Mouse (Mus musculus): ENCODE data around the gene Vmn2r9.
"Not testable (repeated sequence)": the region's sequence is repeated elsewhere in the genome, so short reads cannot be mapped to it uniquely, and the experiment has no call there.

Gene Vmn2r9
- long read RNA-seq, experiment 1, result 0 reads
- long read RNA-seq, experiment 2, result 0 reads

DNA sequence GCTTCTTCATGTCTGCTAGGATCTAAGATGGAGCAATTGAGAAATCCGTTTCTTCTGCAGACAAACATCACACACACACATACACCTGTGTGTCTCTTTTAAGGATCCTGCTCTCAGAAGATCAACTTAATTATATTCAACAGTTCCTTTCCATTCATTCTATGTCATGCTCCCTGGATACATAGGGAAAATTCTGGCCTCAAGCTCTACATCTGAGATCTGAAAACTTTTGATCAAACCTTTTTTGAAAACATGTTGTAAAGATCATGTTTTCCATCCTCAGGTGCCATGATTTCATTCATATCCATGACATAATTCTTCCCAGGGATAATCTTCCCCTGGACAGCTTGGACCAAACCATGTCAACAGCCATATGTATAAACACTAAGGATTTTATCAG is at the start of gene Vmn2r9:
Gene Vmn2r9, minus strand, starts transcription at position 101 of the 400 bp plus-strand sequence.
- intact Hi-C loops (cut with DNase I), result loop anchor here (10.0 kb wide), 1 partner anchor 232 kb away; no protein-coding TSS in a partner anchor

DNA sequence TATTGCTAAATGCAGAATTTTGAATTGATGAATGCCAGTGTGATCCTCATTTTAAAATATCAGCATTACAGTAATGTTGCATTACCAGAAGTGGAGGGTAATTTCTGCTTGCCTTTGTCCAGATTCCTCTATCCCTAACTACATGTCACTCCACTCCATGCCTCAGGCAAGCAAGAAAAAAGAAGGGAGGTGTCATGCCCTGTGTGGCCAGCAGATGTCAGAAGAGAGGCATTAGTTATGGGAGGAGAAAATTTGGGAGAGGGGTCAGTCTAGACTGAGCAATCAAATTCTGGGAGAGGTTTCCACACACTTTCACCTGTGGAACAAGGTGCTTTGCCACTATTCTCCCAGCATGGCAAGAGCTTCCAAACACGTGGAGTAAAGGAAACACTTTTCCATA is 14.3 kb upstream of the Vmn2r9 start:
- intact Hi-C loops (cut with DNase I), result not testable (repeated sequence)

DNA sequence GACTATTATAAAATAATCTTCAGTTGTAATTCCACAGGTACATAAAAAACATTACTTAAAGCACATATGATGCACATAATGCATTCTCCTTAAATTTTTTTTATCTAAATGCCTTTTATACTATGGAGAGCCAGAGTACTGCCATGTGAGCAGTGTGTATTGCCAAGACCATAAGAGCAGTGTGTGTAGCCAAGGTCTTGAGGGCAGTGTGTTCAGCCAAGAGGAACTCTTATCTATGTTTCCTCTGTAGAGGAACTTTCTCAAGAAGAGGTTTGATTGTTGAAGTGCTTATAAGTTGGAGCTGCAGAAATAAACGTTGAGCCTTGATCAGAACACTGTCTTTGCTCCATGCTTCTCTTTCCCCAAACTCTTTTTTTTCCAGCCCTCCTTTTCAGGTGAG is 2.9 kb downstream of the Vmn2r9 start:
- intact Hi-C loops (cut with DNase I), result no loop called here

DNA sequence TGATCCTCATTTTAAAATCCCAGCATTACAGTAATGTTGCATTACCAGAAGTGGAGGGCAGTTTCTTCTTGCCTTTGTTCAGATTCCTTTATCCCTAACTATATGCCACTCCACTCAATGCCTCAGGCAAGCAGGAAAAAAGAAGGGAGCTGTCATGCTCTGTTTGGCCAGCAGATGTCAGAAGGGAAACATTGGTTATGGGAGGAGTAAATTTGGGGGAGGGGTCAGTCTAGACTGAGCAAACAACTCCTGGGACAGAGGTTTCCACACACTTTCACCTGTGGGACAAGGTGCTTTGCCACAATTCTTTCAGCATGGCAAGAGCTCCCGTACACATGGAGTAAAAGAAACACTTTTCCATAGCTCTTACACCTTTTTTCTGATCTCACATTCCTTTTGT is 16.2 kb downstream of the Vmn2r9 start:
- intact Hi-C loops (cut with DNase I), result no loop called here

DNA sequence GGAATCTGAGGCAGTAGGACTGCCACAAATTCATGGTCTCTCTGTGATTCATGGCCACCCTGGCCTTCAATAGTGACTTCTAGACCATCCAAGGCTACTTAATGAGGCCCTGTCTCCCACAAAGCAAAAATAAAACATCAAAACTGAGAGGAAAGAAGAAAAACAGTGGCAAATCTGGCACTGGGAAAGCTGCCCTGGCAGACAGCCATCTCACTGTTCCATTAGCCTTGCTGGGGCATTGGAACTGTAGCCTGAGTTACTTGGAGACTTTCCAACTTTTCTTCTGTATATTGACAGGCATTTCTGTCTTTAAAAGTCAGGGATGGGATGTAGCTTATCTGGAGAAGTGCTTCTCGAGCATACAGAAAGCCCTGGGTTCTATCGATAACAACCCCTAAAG is 29.1 kb downstream of the Vmn2r9 start:
- intact Hi-C loops (cut with DNase I), result no loop called here

DNA sequence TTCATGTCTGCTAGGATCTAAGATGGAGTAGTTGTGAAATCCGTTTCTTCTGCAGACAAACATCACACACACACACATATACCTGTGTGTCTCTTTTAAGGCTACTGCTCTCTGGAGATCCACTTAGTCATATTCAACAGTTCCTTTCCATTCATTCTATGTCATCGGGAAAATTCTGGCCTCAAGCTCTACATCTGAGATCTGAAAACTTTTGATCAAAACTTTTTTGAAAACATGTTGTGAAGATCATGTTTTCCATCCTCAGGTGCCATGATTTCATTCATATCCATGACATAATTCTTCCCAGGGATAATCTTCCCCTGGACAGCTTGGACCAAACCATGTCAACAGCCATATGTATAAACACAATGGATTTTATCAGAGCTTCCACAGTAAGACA is 43.7 kb downstream of the Vmn2r9 start, which contains the start of gene Vmn2r8:
Gene Vmn2r8, minus strand, starts transcription at position 101 of the 400 bp plus-strand sequence.
- intact Hi-C loops (cut with DNase I), result not testable (repeated sequence)

DNA sequence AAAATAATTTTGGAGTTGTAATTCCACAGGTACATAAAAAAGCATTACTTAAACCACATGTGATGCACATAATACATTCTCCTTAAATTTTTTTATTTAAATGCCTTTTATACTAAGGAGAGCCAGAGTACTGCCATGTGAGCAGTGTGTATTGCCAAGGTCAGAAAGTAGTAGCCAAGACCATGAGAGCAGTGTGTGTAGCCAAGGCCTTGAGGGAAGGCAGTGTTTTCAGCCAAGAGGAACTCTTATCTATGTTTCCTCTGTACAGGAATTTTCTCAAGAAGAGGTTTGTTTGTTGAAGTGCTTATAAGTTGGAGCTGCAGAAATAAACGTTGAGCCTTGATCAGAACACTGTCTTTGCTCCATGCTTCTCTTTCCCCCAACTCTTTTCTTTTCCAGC is 48.8 kb downstream of the Vmn2r9 start:
- intact Hi-C loops (cut with DNase I), result no loop called here

DNA sequence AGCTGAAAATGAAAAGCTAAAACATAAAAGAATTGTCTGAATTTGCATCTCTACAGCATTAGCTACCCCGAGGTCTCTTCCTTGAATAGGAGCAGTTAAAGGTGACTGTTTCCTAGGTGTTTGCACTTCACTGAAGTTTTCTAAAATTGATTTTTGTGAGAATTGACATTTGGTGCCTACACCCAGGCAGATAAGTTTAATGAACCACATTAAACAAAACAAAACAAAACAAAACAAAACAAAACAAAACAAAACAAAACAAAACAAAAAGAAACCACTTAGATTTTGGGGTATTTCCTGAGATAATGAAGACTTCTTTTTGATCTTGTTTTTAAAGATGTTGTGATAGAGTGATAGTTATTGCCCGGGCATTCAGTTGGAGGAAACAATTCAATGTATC is 57.1 kb downstream of the Vmn2r9 start, which contains the start of gene Tmed11:
Gene Tmed11, minus strand, starts transcription at position 101 of the 400 bp plus-strand sequence.
- intact Hi-C loops (cut with DNase I), result not testable (repeated sequence)

DNA sequence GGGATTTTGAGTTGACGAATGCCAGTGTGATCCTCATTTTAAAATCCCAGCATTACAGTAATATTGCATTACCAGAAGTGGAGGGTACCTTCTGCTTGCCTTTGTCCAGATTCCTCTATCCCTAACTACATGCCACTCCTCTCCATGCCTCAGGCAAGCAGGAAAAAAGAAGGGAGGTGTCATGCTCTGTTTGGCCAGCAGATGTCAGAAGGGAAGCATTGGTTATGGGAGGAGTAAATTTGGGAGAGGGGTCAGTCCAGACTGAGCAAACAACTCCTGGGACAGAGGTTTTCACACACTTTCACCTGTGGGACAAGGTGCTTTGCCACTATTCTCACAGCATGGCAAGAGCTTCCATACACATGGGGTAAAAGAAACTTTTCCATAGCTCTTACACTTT is 62.0 kb downstream of the Vmn2r9 start:
- intact Hi-C loops (cut with DNase I), result not testable (repeated sequence)

All from adrenal gland (tissue).